Mouse (Mus musculus) MEL (cell line): ENCODE data around the gene Taok2. TPM values are rescaled to one million over a fixed set of nuclear protein-coding genes. Genes with fewer than 3 reads are reported as not detected.

Experiments used
- DNase-seq: peaks from one replicate; pipeline ENCODE4 v3.0.0; 2011; ENCODE audit warnings: low read depth, low spot score
- H3K27ac ChIP-seq: 2 replicates; pipeline ENCODE4 v1.5.1; 2012; ENCODE audit warnings: low read depth, mild to moderate bottlenecking, control low read depth, low read length, moderate library complexity; ENCODE audit not compliant: control insufficient read depth
- H3K27me3 ChIP-seq, 2 experiments: fragments of 150-350 bp in 1 of 2; sonication (generic) in 1 of 2; 2 replicates each; pipeline ENCODE4 v1.6.1; 2012; ENCODE audit warnings: low read length in 2 of 2, mild to moderate bottlenecking in 2 of 2, improper control_type of control experiment in 1 of 2, moderate library complexity in 1 of 2; ENCODE audit not compliant: insufficient read depth in 2 of 2, control insufficient read depth in 1 of 2
- H3K36me3 ChIP-seq, 2 experiments: 2 replicates each; pipeline ENCODE4 v1.6.1; 2012 to 2014; ENCODE audit warnings: low read length in 2 of 2, improper control_type of control experiment in 1 of 2, inconsistent platforms in 1 of 2, mild to moderate bottlenecking in 1 of 2; ENCODE audit not compliant: insufficient read depth in 2 of 2, control insufficient read depth in 1 of 2
- H3K4me1 ChIP-seq, 2 experiments: fragments of 150-350 bp in 1 of 2; sonication (generic) in 1 of 2; 2 replicates each; pipeline ENCODE4 v1.6.1; 2012; ENCODE audit warnings: low read length in 2 of 2, improper control_type of control experiment in 1 of 2, mild to moderate bottlenecking in 1 of 2; ENCODE audit not compliant: insufficient read depth in 2 of 2, control insufficient read depth in 1 of 2
- H3K4me3 ChIP-seq, 2 experiments: fragments of 150-350 bp in 1 of 2; sonication (generic) in 1 of 2; 2 replicates each; pipeline ENCODE4 v1.5.1; 2012; ENCODE audit warnings: low read depth in 2 of 2, low read length in 2 of 2, mild to moderate bottlenecking in 2 of 2, moderate library complexity in 2 of 2, control low read depth in 1 of 2, improper control_type of control experiment in 1 of 2; ENCODE audit not compliant: control insufficient read depth in 1 of 2, insufficient read depth in 1 of 2
- H3K79me2 ChIP-seq: 2 replicates; pipeline ENCODE4 v1.6.1; 2012; ENCODE audit warnings: mild to moderate bottlenecking, low read length, moderate library complexity; ENCODE audit not compliant: control insufficient read depth, poor library complexity, insufficient read depth
- H3K9ac ChIP-seq: 2 replicates; pipeline ENCODE4 v1.6.1; 2012; ENCODE audit warnings: low read depth, mild to moderate bottlenecking, control low read depth, low read length, moderate library complexity; ENCODE audit not compliant: control insufficient read depth, poor library complexity, severe bottlenecking
- H3K9me3 ChIP-seq: fragments of 150-350 bp; sonication (generic); replicated peaks from 2 replicates; pipeline ENCODE4 v1.6.1; 2012; ENCODE audit warnings: mild to moderate bottlenecking, low read length, improper control_type of control experiment, moderate library complexity; ENCODE audit not compliant: insufficient read depth
- BHLHE40 ChIP-seq: IDR thresholded peaks from 2 replicates; pipeline ENCODE4 v1.6.1; 2012; ENCODE audit warnings: low read depth, mild to moderate bottlenecking, inconsistent platforms, low read length, improper control_type of control experiment, borderline replicate concordance
- CHD1 ChIP-seq: IDR thresholded peaks from 2 replicates; pipeline ENCODE4 v1.6.1; 2012; ENCODE audit warnings: low read depth, mild to moderate bottlenecking, inconsistent platforms, low read length, improper control_type of control experiment
- CHD2 ChIP-seq: IDR thresholded peaks from 2 replicates; pipeline ENCODE4 v1.6.1; 2011; ENCODE audit warnings: low read length, improper control_type of control experiment
- E2F4 ChIP-seq: IDR thresholded peaks from 2 replicates; pipeline ENCODE4 v1.6.1; 2011; ENCODE audit warnings: low read depth, low read length, improper control_type of control experiment, borderline replicate concordance
- ELF1 ChIP-seq: IDR thresholded peaks from 2 replicates; pipeline ENCODE4 v1.6.1; 2014; ENCODE audit warnings: low read depth, mild to moderate bottlenecking, inconsistent platforms, low read length, improper control_type of control experiment, moderate library complexity
- EP300 ChIP-seq, 2 experiments: IDR thresholded peaks; 2 replicates each; pipeline ENCODE4 v1.6.1; 2011; ENCODE audit warnings: improper control_type of control experiment in 2 of 2, low read length in 2 of 2, low read depth in 1 of 2, mild to moderate bottlenecking in 1 of 2
- ETS1 ChIP-seq: IDR thresholded peaks from 2 replicates; pipeline ENCODE4 v1.6.1; 2012; ENCODE audit warnings: low read depth, mild to moderate bottlenecking, inconsistent platforms, low read length, improper control_type of control experiment, moderate library complexity
- GATA1 ChIP-seq: IDR thresholded peaks from 2 replicates; pipeline ENCODE4 v1.6.1; 2011; ENCODE audit warnings: low read depth, low read length, improper control_type of control experiment
- HCFC1 ChIP-seq: IDR thresholded peaks from 2 replicates; pipeline ENCODE4 v1.6.1; 2012; ENCODE audit warnings: low read depth, mild to moderate bottlenecking, inconsistent platforms, low read length, improper control_type of control experiment, moderate library complexity
- JUND ChIP-seq: IDR thresholded peaks from 2 replicates; pipeline ENCODE4 v1.6.1; 2011; ENCODE audit warnings: low read depth, mild to moderate bottlenecking, improper control_type of control experiment, low read length
- MAX ChIP-seq: IDR thresholded peaks from 2 replicates; pipeline ENCODE4 v1.6.1; 2011; ENCODE audit warnings: low read length, improper control_type of control experiment
- MAZ ChIP-seq: IDR thresholded peaks from 2 replicates; pipeline ENCODE4 v1.6.1; 2012; ENCODE audit warnings: low read depth, mild to moderate bottlenecking, inconsistent platforms, low read length, improper control_type of control experiment
- MEF2A ChIP-seq: IDR thresholded peaks from 2 replicates; pipeline ENCODE4 v1.6.1; 2014; ENCODE audit warnings: low read depth, mild to moderate bottlenecking, inconsistent platforms, low read length, improper control_type of control experiment; ENCODE audit not compliant: poor library complexity, insufficient replicate concordance, severe bottlenecking; ENCODE audit errors: extremely low read depth
- MXI1 ChIP-seq: IDR thresholded peaks from 2 replicates; pipeline ENCODE4 v1.6.1; 2011; ENCODE audit warnings: mild to moderate bottlenecking, low read depth, low read length, improper control_type of control experiment
- MYB ChIP-seq: IDR thresholded peaks from 2 replicates; pipeline ENCODE4 v1.6.1; 2011; ENCODE audit warnings: mild to moderate bottlenecking, low read depth, low read length, improper control_type of control experiment
- MYC ChIP-seq: IDR thresholded peaks from 2 replicates; pipeline ENCODE4 v1.6.1; 2011; ENCODE audit warnings: low read depth, mild to moderate bottlenecking, low read length, improper control_type of control experiment, moderate library complexity
- NELFE ChIP-seq: IDR thresholded peaks from 2 replicates; pipeline ENCODE4 v1.6.1; 2011; ENCODE audit warnings: low read depth, low read length, improper control_type of control experiment
- POLR2A ChIP-seq, 2 experiments: IDR thresholded peaks; 2 replicates each; pipeline ENCODE4 v1.6.1; 2011 to 2012; ENCODE audit warnings: low read length in 2 of 2, mild to moderate bottlenecking in 2 of 2, control low read depth in 1 of 2, improper control_type of control experiment in 1 of 2, low read depth in 1 of 2, moderate library complexity in 1 of 2; ENCODE audit not compliant: control insufficient read depth in 1 of 2, insufficient read depth in 1 of 2, poor library complexity in 1 of 2
- POLR2AphosphoS2 ChIP-seq: IDR thresholded peaks from 2 replicates; pipeline ENCODE4 v1.6.1; 2011; ENCODE audit warnings: low read length, improper control_type of control experiment
- POLR2AphosphoS5 ChIP-seq: IDR thresholded peaks from 2 replicates; pipeline ENCODE4 v1.6.1; 2012; ENCODE audit warnings: low read depth, borderline replicate concordance, mild to moderate bottlenecking, inconsistent platforms, low read length, moderate library complexity, mixed read lengths
- RAD21 ChIP-seq: IDR thresholded peaks from 2 replicates; pipeline ENCODE4 v1.6.1; 2011; ENCODE audit warnings: mild to moderate bottlenecking, low read depth, low read length, improper control_type of control experiment
- RCOR1 ChIP-seq: IDR thresholded peaks from 2 replicates; pipeline ENCODE4 v1.6.1; 2012; ENCODE audit warnings: low read depth, mild to moderate bottlenecking, inconsistent platforms, low read length, improper control_type of control experiment
- SIN3A ChIP-seq: IDR thresholded peaks from 2 replicates; pipeline ENCODE4 v1.6.1; 2012; ENCODE audit warnings: low read length, improper control_type of control experiment, inconsistent platforms
- SMC3 ChIP-seq: IDR thresholded peaks from 2 replicates; pipeline ENCODE4 v1.6.1; 2011; ENCODE audit warnings: low read depth, low read length, improper control_type of control experiment
- TAL1 ChIP-seq: IDR thresholded peaks from 2 replicates; pipeline ENCODE4 v1.6.1; 2012; ENCODE audit warnings: mild to moderate bottlenecking, inconsistent platforms, low read length, moderate library complexity, mixed read lengths
- TBP ChIP-seq: IDR thresholded peaks from 2 replicates; pipeline ENCODE4 v1.8.0; 2011; ENCODE audit warnings: low read depth, low read length, improper control_type of control experiment
- TCF12 ChIP-seq: IDR thresholded peaks from 2 replicates; pipeline ENCODE4 v1.6.1; 2014; ENCODE audit warnings: low read depth, mild to moderate bottlenecking, inconsistent platforms, low read length, improper control_type of control experiment, moderate library complexity
- USF1 ChIP-seq: IDR thresholded peaks from 2 replicates; pipeline ENCODE4 v1.6.1; 2014; ENCODE audit warnings: low read depth, mild to moderate bottlenecking, inconsistent platforms, low read length, improper control_type of control experiment, moderate library complexity
- ZC3H11A ChIP-seq: IDR thresholded peaks from 2 replicates; pipeline ENCODE4 v1.6.1; 2012; ENCODE audit warnings: low read depth, mild to moderate bottlenecking, inconsistent platforms, low read length, improper control_type of control experiment
- ZMIZ1 ChIP-seq: IDR thresholded peaks from 2 replicates; pipeline ENCODE4 v1.6.1; 2012; ENCODE audit warnings: low read depth, mild to moderate bottlenecking, inconsistent platforms, low read length, improper control_type of control experiment, moderate library complexity
- polyA plus RNA-seq, 2 experiments: library from polyadenylated mRNA; stranded (reverse) in 1 of 2; unstranded in 1 of 2; fragments of >175 nt in 1 of 2; fragments of >200 nt in 1 of 2; gene quantifications; 2 replicates each; pipeline versions ENCODE4 v1.2.1 to v1.2.4; 2012; ENCODE audit warnings: low replicate concordance in 2 of 2, low read depth in 1 of 2; ENCODE audit not compliant: insufficient read length in 2 of 2, insufficient read depth in 1 of 2, missing spikeins in 1 of 2
- total RNA-seq: library from RNA; depleted of rRNA; stranded (reverse); fragments of 300-350 nt; gene quantifications from 2 replicates; pipeline ENCODE4 v1.2.3, GENCODE M21; 2012

The Taok2 gene
- total and polyA plus RNA-seq, 3 experiments = 29.0 to 52.3 (median 34.2) TPM

GRCm38 (mm10) chr7:126833294-126833693, 51.2 kb downstream of the Taok2 start:
- Histone ChIP-seq H3K27ac (no peak overlapping the region), H3K4me1 (0 out of 4 replicates have a peak, but pooled peaks cover 0 to 4% of the 10 kb centered on the region in 2 experiments), H3K27me3 (peaks cover 0 to 3% of the 10 kb centered on the region in 2 experiments; a peak in 2 of 4 replicates), H3K9me3 (no peaks in the 10 kb centered on the region), H3K4me3 (no peak overlapping the region), H3K79me2 (no peaks in the 10 kb centered on the region), H3K9ac (no peak overlapping the region), H3K36me3 (no peaks in the 10 kb centered on the region)
- DNase-seq = no peak
- TF ChIP-seq JUND (no peak), BHLHE40 (no peak), SMC3 (no peak), CHD1 (no peak), TAL1 (no peak), RCOR1 (no peak), EP300 (IDR thresholded peaks at IDR 0.05; ENCODE audit: low read depth in 1 of 2, low read length in 2 of 2) (no peak), USF1 (no peak), MYC (no peak), MYB (no peak), TCF12 (no peak)

- Histone ChIP-seq H3K9ac (peak overlapping the region; percentile 76), H3K4me3 (peak overlapping the region; percentile 66 to 88)
- TF ChIP-seq ZC3H11A (peak; percentile 90), MYC (peak; percentile 61; the same call in 1 of the 2 replicates), TBP (peak; percentile 70), MAX (no peak), EP300 (IDR thresholded peaks at IDR 0.05; ENCODE audit: low read depth in 1 of 2, low read length in 2 of 2) (no peak), CHD1 (peak; percentile 97), GATA1 (no peak), POLR2AphosphoS5 (no peak), ELF1 (peak; percentile 72), SIN3A (peak; percentile 92), MXI1 (peak; percentile 67; the same call in 1 of the 2 replicates), NELFE (peak; percentile 61), SMC3 (peak; percentile 98), RAD21 (peak; percentile 85), E2F4 (no peak), TCF12 (no peak), POLR2AphosphoS2 (no peak), USF1 (no peak), MEF2A (no peak), MAZ (peak; percentile 56; the same call in 1 of the 2 replicates), RCOR1 (no peak), POLR2A (IDR thresholded peaks at IDR 0.05; ENCODE audit: control insufficient read depth in 1 of 2, insufficient read depth in 1 of 2, low read depth in 1 of 2, low read length in 2 of 2, poor library complexity in 1 of 2) (peak in 1 of 2 experiments; percentile 68; a peak in 2 of 4 replicates), HCFC1 (peak; percentile 71; the same call in 1 of the 2 replicates), BHLHE40 (no peak), ZMIZ1 (0 out of 2 replicates have a peak, but pooled peaks have one; percentile 32), ETS1 (no peak), CHD2 (no peak; the same call in 1 of the 2 replicates)
These were observed 52.4 kb downstream of the Taok2 start for GRCm38 (mm10) chr7:126832036-126832598.

More at GRCm38 (mm10) chr7:126832036-126832598, 52.4 kb downstream of the Taok2 start:
- Histone ChIP-seq H3K9me3 (no peaks in the 10 kb centered on the region), H3K36me3 (no peaks in the 10 kb centered on the region), H3K27me3 (no peaks in the 10 kb centered on the region; a peak in 1 of 4 replicates), H3K79me2 (no peaks in the 10 kb centered on the region), H3K27ac (peak overlapping the region; percentile 62), H3K4me1 (0 out of 4 replicates have a peak, but pooled peaks cover 0 to 4% of the 10 kb centered on the region in 2 experiments)
- peak; percentile 97 for DNase-seq
